In the genomic region with DNA sequence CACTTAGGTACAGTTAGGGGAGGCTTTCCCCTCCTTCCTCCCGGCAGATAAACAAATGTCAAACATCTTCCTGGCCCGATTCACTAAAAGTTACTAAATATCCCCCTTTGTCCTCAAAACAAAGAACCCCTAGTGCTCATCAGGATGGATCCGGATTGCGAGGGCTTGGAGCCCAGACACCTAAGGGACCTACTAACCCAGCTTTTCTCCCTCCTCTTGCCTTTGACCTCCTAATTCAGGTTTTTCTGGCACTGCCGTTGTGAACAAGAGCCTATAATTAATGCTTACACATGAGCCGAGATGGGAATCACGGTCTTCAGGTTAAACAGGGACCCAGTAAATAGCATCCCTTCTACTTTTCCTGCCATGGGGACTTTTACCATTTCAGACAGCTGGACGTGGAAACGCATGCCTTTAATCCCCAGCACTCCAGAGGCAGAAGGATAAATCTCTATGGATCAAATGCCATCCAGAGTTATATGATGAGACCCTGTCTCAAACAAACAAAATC, we compare ENCODE assay signal across 10 mouse cellular contexts. TPM values are rescaled to one million over a fixed set of nuclear protein-coding genes. Genes with fewer than 3 reads are reported as not detected.
DNase-seq lines count a peak whose midpoint lies in the region; ATAC-seq and TF ChIP-seq lines count a peak whose summit lies in the region.
"Had no signal": no experiment of that assay in that cellular context is flagged by ENCODE, and none has a peak within 500 bp of the region (broad histone marks: within the 10 kb centered on the region; RNA-seq: fewer than 3 reads in every experiment).

No protein-coding gene starts in this region.

- peaks cover 79% of the 10 kb centered on the region for H3K4me1 ChIP-seq in heart, embryonic 10.5 days
- H3K4me1 ChIP-seq in ES-Bruce4 (ENCODE audit: control insufficient read depth, insufficient read depth, low read length): peaks cover 2% of the 10 kb centered on the region
- H3K4me1 ChIP-seq in forebrain, embryonic 13.5 days: peaks cover 68% of the 10 kb centered on the region
- H3K4me1 ChIP-seq in midbrain, embryonic 10.5 days: peaks cover 78% of the 10 kb centered on the region

- H3K9me3 ChIP-seq in heart, embryonic 10.5 days: no peaks in the 10 kb centered on the region
- no peaks in the 10 kb centered on the region for H3K9me3 ChIP-seq in ES-Bruce4 (replicated peaks; ENCODE audit: control insufficient read depth, insufficient read depth, low read length, poor library complexity, severe bottlenecking)
- H3K9me3 ChIP-seq in forebrain, embryonic 13.5 days (replicated peaks): no peaks in the 10 kb centered on the region
- no peaks in the 10 kb centered on the region for H3K9me3 ChIP-seq in midbrain, embryonic 10.5 days (replicated peaks)

- TF ChIP-seq POLR2A in ES-Bruce4 (IDR thresholded peaks at IDR 0.05; ENCODE audit: insufficient read depth, low read length): no peak

- H3K9ac ChIP-seq in ES-Bruce4 (ENCODE audit: low read depth, poor library complexity, severe bottlenecking): peak overlapping the region; percentile 70
- H3K9ac ChIP-seq in forebrain, embryonic 13.5 days: peak overlapping the region; percentile 79

- no peak for ATAC-seq in forebrain, embryonic 13.5 days

- H3K27ac ChIP-seq in heart, embryonic 10.5 days: peak overlapping the region; percentile 94
- H3K27ac ChIP-seq in ES-Bruce4 (ENCODE audit: insufficient read depth, low read length): peak overlapping the region; percentile 100
- peak overlapping the region; percentile 98 for H3K27ac ChIP-seq in forebrain, embryonic 13.5 days
- H3K27ac ChIP-seq in midbrain, embryonic 10.5 days (replicated peaks): peak overlapping the region; percentile 95

- 0 out of 2 replicates have a peak, but pooled peaks have one; percentile 51 for TF ChIP-seq EP300 in ES-Bruce4 (IDR thresholded peaks at IDR 0.05; ENCODE audit: insufficient read depth, low read depth, low read length)

- H3K4me2 ChIP-seq in forebrain, embryonic 13.5 days: peak overlapping the region; percentile 76

- WGBS in heart, embryonic 10.5 days: 32% methylated on average over 9 of the region's 9 CpGs
- 5% methylated on average over 9 of the region's 9 CpGs for whole genome bisulfite sequencing in forebrain, embryonic 13.5 days
- WGBS in midbrain, embryonic 10.5 days: 8% methylated on average over 9 of the region's 9 CpGs

- no peak for TF ChIP-seq CTCF in ES-Bruce4 (IDR thresholded peaks at IDR 0.05; ENCODE audit: low read depth, low read length)

- no peaks in the 10 kb centered on the region for H3K36me3 ChIP-seq in heart, embryonic 10.5 days
- H3K36me3 ChIP-seq in ES-Bruce4 (ENCODE audit: control insufficient read depth, insufficient read depth, low read length, poor library complexity, severe bottlenecking): no peaks in the 10 kb centered on the region
- H3K36me3 ChIP-seq in forebrain, embryonic 13.5 days (ENCODE audit: poor library complexity, severe bottlenecking): no peaks in the 10 kb centered on the region
- peaks cover 14% of the 10 kb centered on the region for H3K36me3 ChIP-seq in midbrain, embryonic 10.5 days

- H3K4me3 ChIP-seq in heart, embryonic 10.5 days: peak overlapping the region; percentile 19; the same call in 1 of the 2 replicates
- H3K4me3 ChIP-seq in ES-Bruce4 (ENCODE audit: low read depth, low read length): no peak overlapping the region
- H3K4me3 ChIP-seq in forebrain, embryonic 13.5 days: peak overlapping the region; percentile 43
- H3K4me3 ChIP-seq in midbrain, embryonic 10.5 days: peak overlapping the region; percentile 49

- DNase-seq in heart, embryonic 10.5 days (ENCODE audit: low spot score): no peak
- DNase-seq in heart, postnatal 10 days: no peak
- no peak for DNase-seq in midbrain, embryonic 10.5 days (ENCODE audit: low spot score)
- no peak for DNase-seq in left cerebral cortex, adult 11 months (ENCODE audit: low spot score)
- DNase-seq in spleen, postnatal 4 days (ENCODE audit: low spot score in 2 of 2): no peak
- no peak for DNase-seq in frontal cortex, postnatal 14 days (ENCODE audit: low spot score in 2 of 2)

- H3K27me3 ChIP-seq in heart, embryonic 10.5 days (ENCODE audit: insufficient read depth, poor library complexity, severe bottlenecking): no peaks in the 10 kb centered on the region
- H3K27me3 ChIP-seq in ES-Bruce4 (ENCODE audit: control insufficient read depth, insufficient read depth, low read length, poor library complexity, severe bottlenecking): no peaks in the 10 kb centered on the region
- H3K27me3 ChIP-seq in forebrain, embryonic 13.5 days: no peaks in the 10 kb centered on the region
- H3K27me3 ChIP-seq in midbrain, embryonic 10.5 days (ENCODE audit: low read depth, poor library complexity, severe bottlenecking): no peaks in the 10 kb centered on the region

- intact Hi-C loops in heart, postnatal 10 days (cut with DNase I): no loop called here

RNA-seq across cellular contexts. Expression of gene Tuba1a, which starts 38.1 kb away (rescaled TPM):
- polyA plus RNA-seq in heart, embryonic 10.5 days (2016; fragmentation: Nextera tagmentation; extraction: Ambion mirVana): 1,319 and 1,394 TPM in 2 replicates
- 100 to 1,000 TPM; 263 to 273 TPM for total RNA-seq in heart, postnatal 10 days (2021)
- polyA plus RNA-seq in ES-Bruce4 (2011; ENCODE audit: insufficient read depth, insufficient read length, low read depth, missing spikeins): 700 and 767 TPM in 2 replicates
- 10,586 and 11,102 TPM in 2 replicates for polyA plus RNA-seq in forebrain, embryonic 13.5 days (2015; fragmentation: Nextera tagmentation; extraction: Ambion mirVana)
- polyA plus RNA-seq in midbrain, embryonic 10.5 days (2016; fragmentation: Nextera tagmentation; extraction: Ambion mirVana): 4,467 and 6,520 TPM in 2 replicates

RNA-seq across cellular contexts. Expression of gene Tuba1c, which starts 38.1 kb away (rescaled TPM):
- polyA plus RNA-seq in heart, embryonic 10.5 days (2016; fragmentation: Nextera tagmentation; extraction: Ambion mirVana): 172 and 183 TPM in 2 replicates
- 10 to 100 TPM; 80.7 to 99.8 TPM for total RNA-seq in heart, postnatal 10 days (2021)
- polyA plus RNA-seq in ES-Bruce4 (2011; ENCODE audit: insufficient read depth, insufficient read length, low read depth, missing spikeins): 407 and 426 TPM in 2 replicates
- 97.6 and 102 TPM in 2 replicates for polyA plus RNA-seq in forebrain, embryonic 13.5 days (2015; fragmentation: Nextera tagmentation; extraction: Ambion mirVana)
- polyA plus RNA-seq in midbrain, embryonic 10.5 days (2016; fragmentation: Nextera tagmentation; extraction: Ambion mirVana): 118 and 129 TPM in 2 replicates

RNA-seq across cellular contexts. Expression of gene Gm49450, which starts 38.2 kb away (rescaled TPM):
- polyA plus RNA-seq in heart, embryonic 10.5 days (2016; fragmentation: Nextera tagmentation; extraction: Ambion mirVana): not detected in 2 replicates
- total RNA-seq in heart, postnatal 10 days (2021): not detected
- not detected in 2 replicates for polyA plus RNA-seq in ES-Bruce4 (2011; ENCODE audit: insufficient read depth, insufficient read length, low read depth, missing spikeins)
- not detected in 2 replicates for polyA plus RNA-seq in forebrain, embryonic 13.5 days (2015; fragmentation: Nextera tagmentation; extraction: Ambion mirVana)
- not detected in 2 replicates for polyA plus RNA-seq in midbrain, embryonic 10.5 days (2016; fragmentation: Nextera tagmentation; extraction: Ambion mirVana)
- total RNA-seq: gastrocnemius, adult 18-20 months; left cerebral cortex, postnatal 4 days had no signal

RNA-seq across cellular contexts. Expression of gene Tuba1b, which starts 57.2 kb away (rescaled TPM):
- polyA plus RNA-seq in heart, embryonic 10.5 days (2016; fragmentation: Nextera tagmentation; extraction: Ambion mirVana): 1,935 and 2,007 TPM in 2 replicates
- total RNA-seq in heart, postnatal 10 days (2021): 100 to 1,000 TPM; 373 to 402 TPM
- 3,464 and 4,107 TPM in 2 replicates for polyA plus RNA-seq in ES-Bruce4 (2011; ENCODE audit: insufficient read depth, insufficient read length, low read depth, missing spikeins)
- polyA plus RNA-seq in forebrain, embryonic 13.5 days (2015; fragmentation: Nextera tagmentation; extraction: Ambion mirVana): 1,607 and 1,715 TPM in 2 replicates
- polyA plus RNA-seq in midbrain, embryonic 10.5 days (2016; fragmentation: Nextera tagmentation; extraction: Ambion mirVana): 2,448 and 2,588 TPM in 2 replicates
